Mouse (Mus musculus): ENCODE measurements around the gene Hist1h3a. TPM values are rescaled to one million over a fixed set of nuclear protein-coding genes. Genes with fewer than 3 reads are reported as not detected.
A peak's percentile ranks its signal among the peaks of the same experiment; 100 is the strongest.

The Hist1h3a gene
- polyA plus RNA-seq, 1 experiment from 2014 or later = 4.0 TPM

- Histone ChIP-seq H3K27ac (ENCODE audit: low read depth, low read length) (peak overlapping the region; percentile 100), H3K9me3 (replicated peaks; ENCODE audit: control insufficient read depth, low read length) (no peaks in the 10 kb centered on the region), H3K4me1 (ENCODE audit: control insufficient read depth, insufficient read depth, low read length) (peaks cover 4% of the 10 kb centered on the region; the same call in 1 of the 2 replicates), H3K4me3 (ENCODE audit: low read depth, low read length) (peak overlapping the region; percentile 69), H3K4me2 (peak overlapping the region; percentile 95), H3K9ac (ENCODE audit: low read depth, low read length) (peak overlapping the region; percentile 96), H3K36me3 (ENCODE audit: control insufficient read depth, insufficient read depth, low read length) (no peaks in the 10 kb centered on the region), H3K27me3 (ENCODE audit: control insufficient read depth, insufficient read depth, low read length) (no peaks in the 10 kb centered on the region)
- ATAC-seq (replicated peaks; ENCODE audit: insufficient number of reproducible peaks, low FRiP score, low TSS enrichment) = no peak
- WGBS (ENCODE audit: insufficient replicate concordance) = 29% methylated on average over 13 of the region's 13 CpGs
Observed at GRCm38 (mm10) chr13:23740256-23740840, 21.8 kb downstream of the Hist1h3a start.

- Histone ChIP-seq H3K9ac (ENCODE audit: low read depth, low read length) (peak overlapping the region; percentile 96), H3K4me3 (ENCODE audit: low read depth, low read length) (peak overlapping the region; percentile 69), H3K27me3 (ENCODE audit: control insufficient read depth, insufficient read depth, low read length) (no peaks in the 10 kb centered on the region), H3K9me3 (replicated peaks; ENCODE audit: control insufficient read depth, low read length) (no peaks in the 10 kb centered on the region), H3K4me1 (ENCODE audit: control insufficient read depth, insufficient read depth, low read length) (peaks cover 4% of the 10 kb centered on the region; the same call in 1 of the 2 replicates), H3K27ac (ENCODE audit: low read depth, low read length) (peak overlapping the region; percentile 100), H3K36me3 (ENCODE audit: control insufficient read depth, insufficient read depth, low read length) (no peaks in the 10 kb centered on the region), H3K4me2 (peak overlapping the region; percentile 95)
- 1% methylated on average over 14 of the region's 14 CpGs for WGBS (ENCODE audit: insufficient replicate concordance)
- ATAC-seq (replicated peaks; ENCODE audit: insufficient number of reproducible peaks, low FRiP score, low TSS enrichment) = no peak
Observed at GRCm38 (mm10) chr13:23739922-23740252, 22.3 kb downstream of the Hist1h3a start.

GRCm38 (mm10) chr13:23739069-23739921, 22.9 kb downstream of the Hist1h3a start:
- WGBS (ENCODE audit: insufficient replicate concordance) = under 1% methylated on average over 39 of the region's 39 CpGs
- H3K4me2 ChIP-seq = peak overlapping the region; percentile 95
- no peaks in the 10 kb centered on the region for H3K9me3 ChIP-seq (replicated peaks; ENCODE audit: control insufficient read depth, low read length)
- H3K9ac ChIP-seq (ENCODE audit: low read depth, low read length) = peak overlapping the region; percentile 96
- H3K4me3 ChIP-seq (ENCODE audit: low read depth, low read length) = peak overlapping the region; percentile 69
- no peaks in the 10 kb centered on the region for H3K36me3 ChIP-seq (ENCODE audit: control insufficient read depth, insufficient read depth, low read length)
- H3K27ac ChIP-seq (ENCODE audit: low read depth, low read length) = peak overlapping the region; percentile 100
- ATAC-seq (replicated peaks; ENCODE audit: insufficient number of reproducible peaks, low FRiP score, low TSS enrichment) = peak; percentile 82
- H3K27me3 ChIP-seq (ENCODE audit: control insufficient read depth, insufficient read depth, low read length) = no peaks in the 10 kb centered on the region
- H3K4me1 ChIP-seq (ENCODE audit: control insufficient read depth, insufficient read depth, low read length) = peaks cover 4% of the 10 kb centered on the region; the same call in 1 of the 2 replicates

- WGBS (ENCODE audit: insufficient replicate concordance) = 0% methylated on average over 34 of the region's 38 CpGs
- Histone ChIP-seq H3K4me1 (ENCODE audit: control insufficient read depth, insufficient read depth, low read length) (peaks cover 4% of the 10 kb centered on the region; the same call in 1 of the 2 replicates), H3K9me3 (replicated peaks; ENCODE audit: control insufficient read depth, low read length) (no peaks in the 10 kb centered on the region), H3K9ac (ENCODE audit: low read depth, low read length) (peak within 1 kb of the TSS; percentile 96), H3K4me3 (ENCODE audit: low read depth, low read length) (peak within 1 kb of the TSS; percentile 69), H3K4me2 (peak within 1 kb of the TSS; percentile 95), H3K36me3 (ENCODE audit: control insufficient read depth, insufficient read depth, low read length) (no peaks in the 10 kb centered on the region), H3K27ac (ENCODE audit: low read depth, low read length) (peak within 1 kb of the TSS; percentile 100), H3K27me3 (ENCODE audit: control insufficient read depth, insufficient read depth, low read length) (no peaks in the 10 kb centered on the region)
- peak; percentile 93 for ATAC-seq (replicated peaks; ENCODE audit: insufficient number of reproducible peaks, low FRiP score, low TSS enrichment)
Observed at GRCm38 (mm10) chr13:23738677-23739068, 23.5 kb downstream of the Hist1h3a start, which contains the start of gene Hist1h1c. TSS of gene Hist1h1c (plus strand) at chr13:23738808.

GRCm38 (mm10) chr13:23738041-23738440, 24.1 kb downstream of the Hist1h3a start:
- Histone ChIP-seq H3K4me3 (ENCODE audit: low read depth, low read length) (peak overlapping the region; percentile 69), H3K9me3 (replicated peaks; ENCODE audit: control insufficient read depth, low read length) (no peaks in the 10 kb centered on the region), H3K27me3 (ENCODE audit: control insufficient read depth, insufficient read depth, low read length) (no peaks in the 10 kb centered on the region), H3K36me3 (ENCODE audit: control insufficient read depth, insufficient read depth, low read length) (no peaks in the 10 kb centered on the region), H3K4me2 (peak overlapping the region; percentile 95), H3K4me1 (ENCODE audit: control insufficient read depth, insufficient read depth, low read length) (peaks cover 4% of the 10 kb centered on the region; the same call in 1 of the 2 replicates), H3K27ac (ENCODE audit: low read depth, low read length) (peak overlapping the region; percentile 100), H3K9ac (ENCODE audit: low read depth, low read length) (peak overlapping the region; percentile 96)
- ATAC-seq (replicated peaks; ENCODE audit: insufficient number of reproducible peaks, low FRiP score, low TSS enrichment) = no peak
- 22% methylated on average over 4 of the region's 4 CpGs for WGBS (ENCODE audit: insufficient replicate concordance)

- no peak overlapping the region for H3K27ac ChIP-seq (ENCODE audit: low read depth, low read length)
- no peak overlapping the region for H3K4me2 ChIP-seq
- peaks cover 4% of the 10 kb centered on the region; the same call in 1 of the 2 replicates for H3K4me1 ChIP-seq (ENCODE audit: control insufficient read depth, insufficient read depth, low read length)
- no peaks in the 10 kb centered on the region for H3K9me3 ChIP-seq (replicated peaks; ENCODE audit: control insufficient read depth, low read length)
- no peaks in the 10 kb centered on the region for H3K36me3 ChIP-seq (ENCODE audit: control insufficient read depth, insufficient read depth, low read length)
- ATAC-seq (replicated peaks; ENCODE audit: insufficient number of reproducible peaks, low FRiP score, low TSS enrichment) = no peak
- 83% methylated on average over 5 of the region's 5 CpGs for WGBS (ENCODE audit: insufficient replicate concordance)
- no peak overlapping the region for H3K9ac ChIP-seq (ENCODE audit: low read depth, low read length)
- H3K4me3 ChIP-seq (ENCODE audit: low read depth, low read length) = no peak overlapping the region
- H3K27me3 ChIP-seq (ENCODE audit: control insufficient read depth, insufficient read depth, low read length) = no peaks in the 10 kb centered on the region
Observed at GRCm38 (mm10) chr13:23737091-23737490, 25.1 kb downstream of the Hist1h3a start.

- no peak overlapping the region for H3K9ac ChIP-seq (ENCODE audit: low read depth, low read length)
- no peak overlapping the region for H3K27ac ChIP-seq (ENCODE audit: low read depth, low read length)
Observed at GRCm38 (mm10) chr13:23732156-23732804, 29.9 kb downstream of the Hist1h3a start.

GRCm38 (mm10) chr13:23730479-23730878, 31.7 kb downstream of the Hist1h3a start:
- Histone ChIP-seq H3K4me1 (ENCODE audit: control insufficient read depth, insufficient read depth, low read length) (0 out of 2 replicates have a peak, but pooled peaks cover 6% of the 10 kb centered on the region), H3K27me3 (ENCODE audit: control insufficient read depth, insufficient read depth, low read length) (no peaks in the 10 kb centered on the region), H3K36me3 (ENCODE audit: control insufficient read depth, insufficient read depth, low read length) (no peaks in the 10 kb centered on the region), H3K27ac (ENCODE audit: low read depth, low read length) (no peak overlapping the region), H3K4me3 (ENCODE audit: low read depth, low read length) (no peak overlapping the region), H3K9me3 (replicated peaks; ENCODE audit: control insufficient read depth, low read length) (no peaks in the 10 kb centered on the region), H3K4me2 (peak overlapping the region; percentile 1; the same call in 1 of the 2 replicates), H3K9ac (ENCODE audit: low read depth, low read length) (no peak overlapping the region)
- ATAC-seq (replicated peaks; ENCODE audit: insufficient number of reproducible peaks, low FRiP score, low TSS enrichment) = no peak
- 13% methylated on average over 8 of the region's 8 CpGs for WGBS (ENCODE audit: insufficient replicate concordance)

More at GRCm38 (mm10) chr13:23732156-23732804, 29.9 kb downstream of the Hist1h3a start:
- no peaks in the 10 kb centered on the region for H3K9me3 ChIP-seq (replicated peaks; ENCODE audit: control insufficient read depth, low read length)
- WGBS (ENCODE audit: insufficient replicate concordance) = 23% methylated on average over 8 of the region's 8 CpGs
- no peaks in the 10 kb centered on the region for H3K36me3 ChIP-seq (ENCODE audit: control insufficient read depth, insufficient read depth, low read length)
- no peaks in the 10 kb centered on the region for H3K27me3 ChIP-seq (ENCODE audit: control insufficient read depth, insufficient read depth, low read length)
- H3K4me3 ChIP-seq (ENCODE audit: low read depth, low read length) = no peak overlapping the region
- no peak overlapping the region for H3K4me2 ChIP-seq
- ATAC-seq (replicated peaks; ENCODE audit: insufficient number of reproducible peaks, low FRiP score, low TSS enrichment) = no peak
- 0 out of 2 replicates have a peak, but pooled peaks cover 6% of the 10 kb centered on the region for H3K4me1 ChIP-seq (ENCODE audit: control insufficient read depth, insufficient read depth, low read length)

Data from heart, embryonic 11.5 days (tissue).